Mouse (Mus musculus) erythroblast, embryonic 14.5 days (primary cell): ENCODE data around the gene Pde11a.

ENCODE experiments used
- GATA1 ChIP-seq: IDR thresholded peaks from 2 replicates; pipeline ENCODE4 v1.6.1; 2012; ENCODE audit warnings: low read length, inconsistent platforms, mixed read lengths
- TAL1 ChIP-seq: IDR thresholded peaks from 3 replicates; pipeline ENCODE4 v1.6.1; 2012; ENCODE audit warnings: low read length, inconsistent platforms, mixed read lengths

DNA sequence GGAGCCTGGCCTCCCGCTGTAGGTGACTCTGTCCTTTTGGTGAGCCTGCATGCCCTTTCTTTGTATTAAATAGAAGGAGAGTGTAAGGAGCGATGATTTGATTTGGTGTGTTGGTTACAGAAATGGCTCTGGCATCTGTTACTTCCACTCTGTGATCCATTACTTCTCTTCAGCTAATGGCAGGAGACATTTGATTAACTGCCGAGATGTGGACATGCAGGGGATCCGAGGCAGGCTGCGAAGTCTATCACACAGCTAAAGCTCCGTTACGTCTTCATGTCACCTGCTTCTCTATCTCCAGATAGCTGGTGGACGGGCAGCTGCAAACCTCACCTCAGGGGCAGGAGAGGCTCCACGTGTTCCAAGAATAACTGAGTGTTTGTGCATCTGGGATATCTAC lies 364.4 kb downstream of the Pde11a start:
- TF ChIP-seq TAL1 = no peak
- no peak for TF ChIP-seq GATA1
